Comparison of ENCODE assay signal across 15 mouse cellular contexts in the genomic region with DNA sequence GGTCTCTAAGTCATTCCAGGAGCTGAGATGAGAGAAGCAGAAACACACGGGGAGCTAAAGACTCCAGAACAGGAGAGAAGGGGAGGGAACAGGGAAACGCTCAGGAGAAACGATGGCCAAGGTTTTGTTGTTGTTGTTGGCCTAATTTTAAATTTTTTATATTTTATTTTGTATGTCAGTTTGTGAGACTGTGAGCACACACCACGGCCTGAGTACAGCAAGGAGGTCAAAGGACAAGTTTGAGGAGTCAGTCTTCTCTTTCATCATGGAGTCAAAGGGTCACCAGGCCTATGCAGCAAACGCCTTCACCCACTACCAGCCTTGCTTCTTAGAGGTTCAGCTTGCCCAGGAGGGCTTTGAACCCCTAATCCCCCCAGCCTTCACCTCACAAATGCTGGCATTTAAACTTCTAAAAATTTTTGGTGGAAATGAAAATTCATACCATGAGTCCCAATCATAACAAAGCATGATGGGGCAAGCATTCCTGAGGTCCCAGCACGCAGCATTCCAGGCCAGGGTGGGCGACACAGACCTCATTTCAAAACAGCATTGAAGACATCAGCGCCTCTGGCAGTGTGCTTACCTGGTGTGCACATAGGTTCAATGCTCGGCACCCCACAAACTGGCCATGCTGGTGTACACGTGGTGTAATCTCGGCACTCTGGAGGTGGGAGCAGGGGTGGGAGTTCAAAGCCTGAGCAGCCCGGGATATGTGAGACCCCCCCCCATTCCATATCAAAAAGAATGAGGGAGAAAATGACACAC.
"Had no signal": no experiment of that assay in that cellular context is flagged by ENCODE, and none has a peak within 500 bp of the region (broad histone marks: within the 10 kb centered on the region; RNA-seq: fewer than 3 reads in every experiment).

No protein-coding gene starts in this region.

- H3K9me3 ChIP-seq: midbrain, embryonic 10.5 days; neural tube, embryonic 15.5 days had no signal

- H3K4me2 ChIP-seq: liver, embryonic 11.5 days; lung, embryonic 14.5 days; neural tube, embryonic 15.5 days had no signal

- H3K36me3 ChIP-seq: midbrain, embryonic 10.5 days; neural tube, embryonic 15.5 days had no signal

- DNase-seq: kidney, postnatal 36 days; layer of hippocampus, adult 9-11 months; left cerebral cortex, postnatal 4 days; lung, embryonic 14.5 days; lung, postnatal 10 days; lung, postnatal 4 days; midbrain, embryonic 14.5 days; right cerebral cortex, adult 18-20 months; right cerebral cortex, postnatal 25 days; thymus, postnatal 14 days had no signal

- H3K27ac ChIP-seq: kidney, postnatal 0 days; neural tube, embryonic 15.5 days had no signal

- H3K27me3 ChIP-seq: neural tube, embryonic 15.5 days had no signal

- H3K9ac ChIP-seq: neural tube, embryonic 15.5 days had no signal

- H3K4me3 ChIP-seq: midbrain, embryonic 10.5 days; myocyte; neural tube, embryonic 15.5 days had no signal
